Mouse (Mus musculus) embryo, embryonic 10 days (tissue): ENCODE results near the gene Creb3l4.

ENCODE experiments used
- DNase-seq: peaks from one replicate; pipeline ENCODE4 v3.0.0-alpha.2; 2015; ENCODE audit warnings: low spot score

Creb3l4 gene

DNA sequence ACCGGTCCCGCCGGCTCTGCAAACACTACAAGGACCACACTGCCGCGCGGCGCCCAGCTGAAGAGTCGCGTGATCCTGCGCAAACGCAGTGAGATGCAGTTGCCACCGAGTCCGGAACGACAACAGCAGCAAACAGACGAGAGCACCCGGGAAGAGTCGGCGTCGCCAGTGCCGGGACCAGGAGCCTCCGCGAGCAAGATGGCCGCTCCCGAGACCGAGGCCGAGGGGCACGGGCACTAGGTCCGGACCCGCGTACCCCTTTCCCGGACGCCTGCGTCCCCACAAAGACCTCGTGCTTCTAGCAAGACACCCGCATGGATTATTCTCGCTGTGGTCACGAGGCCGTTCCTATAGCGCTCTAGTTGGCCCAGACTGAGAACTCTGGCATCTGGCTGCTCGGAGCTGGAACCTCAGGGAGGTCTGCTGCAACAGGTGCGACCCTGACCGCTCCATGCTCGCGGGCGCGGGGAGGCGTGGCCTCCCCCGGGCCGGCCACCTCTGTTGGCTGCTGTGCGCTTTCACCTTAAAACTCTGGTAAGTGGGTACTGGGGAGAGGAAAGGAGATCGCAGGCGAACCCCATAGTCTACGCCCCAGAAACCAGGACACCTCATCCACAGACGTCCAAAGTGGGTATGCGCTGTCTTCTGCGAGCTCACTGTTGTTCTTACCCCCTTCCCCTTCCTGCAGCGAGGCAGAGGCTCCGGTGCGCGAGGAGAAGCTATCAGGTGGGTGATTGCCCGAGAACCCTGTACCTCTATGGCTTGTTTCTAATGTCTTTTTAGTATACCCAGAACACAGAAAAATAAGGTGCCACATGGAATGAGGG is 11.6 kb downstream of the Creb3l4 start, which contains the start of gene Jtb:
Gene Jtb, plus strand, starts transcription at position 91 of the 827 bp plus-strand sequence.
- DNase-seq, result peak; percentile 97

DNA sequence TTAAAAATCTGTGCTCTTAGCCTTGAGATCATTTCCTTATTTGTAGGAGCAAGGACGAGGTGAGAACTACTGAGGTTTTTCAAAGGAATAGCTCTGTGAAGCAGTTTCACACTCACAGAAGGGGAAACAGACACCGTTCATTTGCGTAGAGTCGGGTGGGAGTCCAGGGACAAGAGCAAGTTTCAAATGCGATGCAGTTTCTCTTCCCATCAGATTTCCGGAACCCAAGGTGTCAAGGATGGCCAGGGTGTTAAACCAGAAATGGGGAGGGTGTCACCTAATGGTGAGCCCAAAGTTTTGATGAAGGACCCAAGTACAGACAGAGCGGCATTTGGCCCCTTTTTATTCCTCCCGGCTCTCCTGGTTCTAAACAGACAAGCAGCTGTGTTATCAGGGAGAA is 12.2 kb downstream of the Creb3l4 start:
- DNase-seq, result no peak

DNA sequence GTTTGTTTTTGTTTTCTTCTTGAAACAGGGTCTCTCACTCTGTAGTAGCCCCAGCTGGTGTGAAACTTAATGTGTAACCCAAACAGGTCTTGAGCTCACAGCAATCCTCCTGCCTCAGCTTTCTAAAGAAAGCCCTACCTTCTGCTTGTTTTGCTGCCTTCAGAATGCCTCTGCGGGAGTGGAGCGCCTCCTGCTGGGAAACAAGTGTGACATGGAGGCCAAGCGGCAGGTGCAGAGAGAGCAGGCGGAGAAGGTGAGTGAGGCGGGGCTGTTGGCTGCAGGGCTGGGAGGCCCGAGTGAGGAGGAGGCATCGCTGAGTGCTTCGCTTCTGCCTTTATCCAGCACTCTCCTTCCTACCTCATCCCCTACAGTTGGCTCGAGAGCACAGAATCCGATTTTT is 19.0 kb downstream of the Creb3l4 start:
- DNase-seq, result no peak

DNA sequence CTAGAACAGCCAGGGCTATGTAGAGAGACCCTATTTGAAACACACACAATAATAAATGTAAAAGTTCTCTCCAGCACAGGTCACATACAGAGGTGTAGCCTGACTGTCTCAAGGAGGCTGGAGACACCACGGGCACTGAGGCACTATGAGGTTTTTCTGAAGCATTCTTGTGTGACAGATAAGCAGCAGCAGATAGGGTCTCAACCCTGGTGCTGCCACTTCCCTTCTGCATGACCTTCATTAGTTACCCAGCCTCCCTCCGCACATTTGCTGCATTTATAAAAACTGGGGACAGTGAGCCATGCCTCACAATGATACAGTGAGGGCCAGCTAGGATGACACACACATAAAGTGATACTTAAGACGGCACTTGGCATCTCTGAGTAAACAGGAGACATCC is 20.4 kb downstream of the Creb3l4 start:
- no peak for DNase-seq

GRCm38 (mm10) chr3:90222455-90222854 is 20.9 kb downstream of the Creb3l4 start:
- no peak for DNase-seq

GRCm38 (mm10) chr3:90221123-90221522 is 22.2 kb downstream of the Creb3l4 start:
- DNase-seq, result no peak

DNA sequence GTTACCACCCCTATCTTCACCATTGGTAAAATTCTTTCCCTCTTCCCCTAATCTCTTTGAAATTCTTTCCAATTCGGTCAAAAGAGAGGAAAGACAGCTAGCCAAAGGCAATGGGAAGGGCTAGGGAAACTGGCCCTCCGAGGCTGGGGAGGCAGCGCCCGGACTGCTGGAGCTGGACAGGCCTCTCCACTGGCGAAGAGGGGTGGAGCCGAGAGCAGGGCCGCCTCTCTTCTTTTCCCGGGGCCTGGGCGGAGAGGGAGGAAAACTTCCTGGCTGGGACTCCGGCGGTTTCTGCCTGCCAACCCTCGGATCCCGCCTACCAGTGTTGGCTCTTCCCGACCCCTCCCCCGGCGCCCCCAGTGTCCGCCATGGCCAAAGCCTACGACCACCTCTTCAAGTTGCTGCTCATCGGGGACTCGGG is 22.8 kb downstream of the Creb3l4 start:
- peak; percentile 73 for DNase-seq

DNA sequence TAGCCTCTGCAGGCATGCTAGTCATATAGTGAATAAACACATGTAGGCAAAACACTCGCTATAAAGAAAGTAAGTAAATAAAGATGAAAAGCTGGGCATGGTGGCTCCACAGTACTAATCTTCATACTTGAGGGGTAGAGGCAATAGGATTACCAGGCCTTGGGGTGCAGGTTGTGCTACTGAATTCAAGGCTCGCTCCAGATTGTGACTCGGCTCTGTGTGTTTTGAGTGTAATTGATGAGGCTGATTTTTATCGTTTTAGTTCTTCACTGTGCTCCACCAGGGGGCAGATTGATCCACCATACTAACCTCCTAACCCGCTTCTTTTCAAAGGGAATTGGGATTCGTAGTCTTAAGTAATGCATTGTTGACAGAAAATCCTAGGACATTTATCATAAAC is 23.2 kb downstream of the Creb3l4 start:
- DNase-seq, result peak; percentile 80

GRCm38 (mm10) chr3:90215825-90216380 is 27.4 kb downstream of the Creb3l4 start:
- DNase-seq, result no peak

GRCm38 (mm10) chr3:90213956-90214684 is 29.2 kb downstream of the Creb3l4 start:
- DNase-seq, result peak; percentile 58

DNA sequence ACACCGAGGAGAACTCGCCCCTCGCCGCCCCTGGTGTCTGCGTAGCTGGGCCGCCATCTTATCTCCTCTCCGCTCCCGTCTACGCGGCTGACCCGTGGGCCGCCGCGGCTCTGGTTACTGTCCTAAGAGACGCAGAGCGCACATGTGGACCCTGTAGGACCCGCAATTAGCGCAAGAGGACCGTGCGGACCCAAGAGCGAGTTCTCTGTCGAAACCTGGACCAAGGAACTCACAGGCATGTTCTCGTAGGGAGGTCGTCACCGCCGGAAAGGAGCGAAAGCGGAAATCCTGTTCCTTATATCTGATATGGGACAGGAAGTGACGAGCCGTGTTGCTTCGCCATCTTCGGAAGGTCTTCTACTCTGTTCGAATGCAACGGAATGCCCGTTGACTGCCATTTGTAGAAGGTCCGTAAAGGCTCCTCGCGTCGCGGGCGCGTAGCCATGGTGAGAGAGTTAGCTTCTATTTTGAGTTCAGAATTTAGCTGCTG is 29.9 kb downstream of the Creb3l4 start, which contains the start of the genes Rps27 and Rab13:
Gene Rps27, minus strand, starts transcription at position 275 of the 490 bp plus-strand sequence.
Gene Rab13, plus strand, starts transcription at position 319 of the 490 bp plus-strand sequence.
- peak; percentile 98 for DNase-seq

GRCm38 (mm10) chr3:90212723-90213122 is 30.6 kb downstream of the Creb3l4 start:
- no peak for DNase-seq

DNA sequence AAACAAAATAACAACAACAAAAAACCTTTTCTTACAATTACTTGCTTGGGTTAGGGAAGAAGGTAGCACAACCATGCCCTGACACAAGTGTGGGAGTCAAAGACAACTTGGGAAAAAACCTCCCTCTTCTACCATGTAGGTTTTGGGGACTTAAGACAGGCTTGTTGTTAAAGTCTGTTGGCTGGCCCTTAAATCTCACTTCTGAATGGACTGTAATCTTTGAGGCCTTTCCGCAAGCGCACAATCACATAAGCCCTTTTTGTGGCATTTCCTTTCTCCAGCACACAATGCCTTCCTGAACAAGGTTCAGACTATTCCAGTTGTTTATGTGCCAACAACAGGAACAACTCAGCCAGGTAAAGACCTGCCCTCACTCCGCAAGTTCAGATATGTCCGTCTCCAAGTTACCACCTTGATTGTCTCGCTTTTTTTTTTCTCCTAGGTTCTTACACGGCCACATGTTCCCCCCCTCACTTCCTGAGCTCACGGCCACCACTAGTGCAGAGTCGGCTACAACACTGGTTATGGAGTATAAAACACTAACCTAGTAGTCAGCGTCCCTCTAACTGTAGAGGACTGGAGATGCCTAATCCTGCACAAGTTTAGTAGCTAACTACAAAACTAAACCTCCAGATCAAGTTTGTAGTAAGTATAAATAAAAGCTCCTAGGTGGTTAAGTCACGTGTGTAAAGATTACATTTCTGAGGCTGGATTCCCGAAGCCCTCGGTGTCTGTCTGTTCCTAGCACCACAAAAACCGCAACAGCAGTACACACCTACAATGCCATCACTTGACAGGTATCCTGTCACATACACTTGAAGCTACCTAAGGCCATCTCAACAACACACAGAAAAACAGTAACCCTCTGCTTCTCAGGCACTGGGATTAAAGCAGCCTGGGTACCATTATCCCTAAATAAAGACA is 31.6 kb downstream of the Creb3l4 start:
- no peak for DNase-seq

- DNase-seq, result no peak
These were observed 33.3 kb downstream of the Creb3l4 start for GRCm38 (mm10) chr3:90209908-90210566.

DNA sequence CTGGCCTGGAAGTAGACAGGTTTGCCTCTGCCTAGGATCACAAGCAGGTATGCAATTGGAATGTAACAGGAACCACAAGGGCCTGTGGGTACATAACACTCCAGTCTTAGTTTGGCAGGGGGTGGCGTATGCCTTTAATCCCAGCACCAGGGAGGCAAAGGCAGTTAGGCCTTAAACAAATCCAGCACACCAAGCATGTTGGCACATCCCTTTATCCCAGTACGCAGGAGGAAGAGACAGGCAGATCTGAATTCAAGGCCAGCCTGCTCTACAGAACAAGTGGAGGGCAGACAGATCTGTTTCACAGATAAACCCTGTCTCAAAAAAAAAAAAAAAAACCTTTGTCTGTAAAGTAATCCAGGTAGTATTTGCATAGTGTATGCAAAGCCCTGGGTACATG is 34.6 kb downstream of the Creb3l4 start:
- no peak for DNase-seq

DNA sequence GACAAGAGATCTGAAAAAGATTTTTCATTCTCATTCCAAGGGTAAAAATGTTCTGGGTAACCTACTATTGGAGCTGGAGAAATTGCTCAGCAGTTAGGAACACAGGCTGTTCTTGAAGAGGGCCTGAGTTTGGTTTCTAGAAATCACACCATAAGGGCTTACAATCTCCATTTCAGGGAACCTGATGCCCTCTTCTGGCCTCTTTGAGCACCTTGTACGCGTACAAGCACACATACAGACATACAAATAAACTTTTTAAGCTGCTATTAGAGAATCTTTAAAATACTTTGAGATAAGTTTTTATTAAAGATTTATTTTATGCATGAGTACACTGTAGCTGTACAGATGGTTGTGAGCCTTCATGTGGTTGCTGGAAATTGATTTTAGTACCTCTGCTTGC is 38.7 kb downstream of the Creb3l4 start:
- DNase-seq, result no peak

GRCm38 (mm10) chr3:90203619-90204018 is 39.7 kb downstream of the Creb3l4 start:
- DNase-seq, result no peak

DNA sequence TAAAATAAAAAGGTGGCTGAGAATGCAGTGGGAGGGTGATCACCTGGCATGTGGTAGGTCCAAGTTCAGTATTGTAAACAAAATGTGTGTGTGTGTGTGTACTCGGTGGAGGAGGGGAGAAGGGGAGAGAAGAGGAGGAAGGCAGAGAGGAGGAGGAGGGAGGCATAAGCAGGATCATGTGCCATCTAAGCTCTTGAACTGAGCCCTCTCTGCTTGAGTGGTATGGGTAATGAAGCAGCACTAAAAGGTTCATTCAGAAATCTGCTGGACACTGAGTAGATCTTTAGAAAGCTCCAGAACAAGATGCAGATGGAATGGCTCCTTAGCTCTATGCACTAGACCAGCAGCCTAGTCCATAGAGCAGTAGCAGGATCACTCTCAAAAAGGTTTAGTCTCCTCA is 40.4 kb downstream of the Creb3l4 start:
- DNase-seq, result no peak

DNA sequence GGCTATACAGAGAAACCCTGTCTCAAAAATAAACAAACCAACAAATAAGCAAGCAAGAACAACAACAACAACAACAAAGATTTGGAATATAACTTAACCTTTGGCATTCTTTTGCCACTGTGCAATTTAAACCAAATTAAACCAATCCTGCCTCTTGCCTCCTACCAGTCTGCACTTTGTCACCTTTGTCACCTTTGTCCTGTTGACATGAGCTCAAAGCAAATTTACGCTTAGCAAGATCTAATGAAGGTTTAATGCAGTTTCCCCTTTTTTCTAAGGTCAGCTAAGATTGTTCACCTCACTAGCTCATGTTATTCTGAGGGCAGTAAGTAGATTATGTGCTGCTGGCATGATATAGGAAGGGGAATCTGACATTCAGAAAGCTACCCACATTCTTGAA is 45.8 kb downstream of the Creb3l4 start:
- DNase-seq, result no peak

DNA sequence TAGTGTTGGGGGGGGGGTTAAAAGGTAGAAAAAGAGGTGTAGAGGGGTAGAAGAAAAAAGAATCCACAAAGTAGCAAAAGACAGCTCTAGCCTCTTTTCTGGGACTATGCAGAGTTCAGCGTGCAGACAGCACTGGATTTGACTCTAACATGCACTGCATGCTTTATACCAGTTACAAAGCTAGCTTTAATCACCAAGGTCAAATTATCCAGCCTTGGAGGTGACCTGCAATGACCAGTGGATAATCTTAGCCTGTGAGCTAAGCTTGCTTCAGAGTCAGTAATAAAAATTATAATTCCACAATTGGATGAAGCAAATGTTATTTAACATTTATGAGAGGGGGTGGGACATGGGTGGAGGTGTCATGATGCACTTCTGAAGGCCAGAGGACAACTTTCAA is 47.7 kb downstream of the Creb3l4 start:
- DNase-seq, result no peak

DNA sequence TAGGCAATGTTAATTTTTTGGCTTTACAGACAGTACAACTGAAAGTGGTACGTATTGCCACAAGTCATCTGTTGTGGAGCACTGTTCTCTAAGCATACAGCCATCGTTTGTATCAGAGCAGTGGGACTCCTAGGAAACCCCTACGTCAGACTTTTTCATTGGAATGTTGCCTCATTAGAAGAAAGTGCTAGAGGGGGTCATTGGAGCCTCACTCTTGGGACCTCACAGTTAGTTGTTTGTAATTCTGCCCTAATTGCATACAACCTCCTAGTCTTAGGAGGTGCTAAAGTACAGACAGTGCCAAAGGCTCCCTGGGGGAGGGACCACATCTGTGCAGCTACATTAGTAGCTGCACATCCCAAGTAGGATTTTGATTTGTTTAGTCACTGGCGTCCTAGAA is 48.6 kb downstream of the Creb3l4 start:
- DNase-seq, result no peak
